Mouse (Mus musculus) brain, embryonic 14.5 days (tissue): ENCODE measurements around the gene Trappc13. TPM values are rescaled to one million over a fixed set of nuclear protein-coding genes. Genes with fewer than 3 reads are reported as not detected.

Experiments
- DNase-seq: peaks from one replicate; pipeline ENCODE4 v3.0.0-alpha.2; 2011; ENCODE audit warnings: low read depth
- CTCF ChIP-seq: fragments of 200-500 bp; IDR thresholded peaks from 2 replicates; pipeline ENCODE4 v1.5.1; 2012; ENCODE audit warnings: inconsistent platforms, mild to moderate bottlenecking, moderate library complexity, borderline replicate concordance; ENCODE audit not compliant: insufficient read depth, insufficient read length; ENCODE audit errors: extremely low read depth
- POLR2A ChIP-seq: fragments of 200-500 bp; IDR thresholded peaks from 2 replicates; pipeline ENCODE4 v1.6.1; 2012; ENCODE audit warnings: mild to moderate bottlenecking, inconsistent platforms, borderline replicate concordance; ENCODE audit not compliant: poor library complexity, insufficient read depth, insufficient read length, severe bottlenecking; ENCODE audit errors: extremely low read depth
- polyA plus RNA-seq: library from polyadenylated mRNA; depleted of rRNA; stranded (reverse); fragments of >200 nt; gene quantifications from 2 replicates; pipeline ENCODE4 v1.2.3, GENCODE M21; 2012

Trappc13 gene
- polyA plus RNA-seq, 1 experiment: 26.3 TPM

DNA sequence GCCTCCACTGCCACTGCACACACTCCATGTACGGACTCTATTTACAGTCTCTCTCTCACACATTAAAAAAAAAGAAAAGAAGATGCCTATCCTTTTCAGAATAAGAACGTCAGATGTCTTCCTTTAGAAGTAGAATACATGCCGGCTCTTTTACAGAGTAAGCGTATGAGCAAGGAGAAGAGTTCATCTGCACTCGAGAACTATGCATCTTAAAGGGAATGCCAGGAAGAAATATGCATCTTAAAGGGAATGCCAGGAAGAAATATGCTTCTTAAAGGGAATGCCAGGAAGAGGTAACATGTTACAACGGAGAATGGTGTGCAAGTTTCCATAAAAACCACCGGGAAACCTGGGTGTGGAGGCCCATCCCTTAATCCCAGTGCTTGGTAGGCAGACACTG is 23.2 kb downstream of the Trappc13 start:
- no peak for DNase-seq
- TF ChIP-seq CTCF (no peak), POLR2A (no peak)

- no peak for DNase-seq
- TF ChIP-seq POLR2A: no peak
- TF ChIP-seq CTCF: no peak
Observed at GRCm38 (mm10) chr13:104154180-104154579, 24.1 kb downstream of the Trappc13 start.

GRCm38 (mm10) chr13:104145646-104146045 is 32.6 kb downstream of the Trappc13 start:
- TF ChIP-seq POLR2A (no peak), CTCF (no peak)
- DNase-seq: no peak

- DNase-seq: no peak
- TF ChIP-seq CTCF: no peak
- no peak for TF ChIP-seq POLR2A
Observed at GRCm38 (mm10) chr13:104144871-104145270, 33.4 kb downstream of the Trappc13 start.

DNA sequence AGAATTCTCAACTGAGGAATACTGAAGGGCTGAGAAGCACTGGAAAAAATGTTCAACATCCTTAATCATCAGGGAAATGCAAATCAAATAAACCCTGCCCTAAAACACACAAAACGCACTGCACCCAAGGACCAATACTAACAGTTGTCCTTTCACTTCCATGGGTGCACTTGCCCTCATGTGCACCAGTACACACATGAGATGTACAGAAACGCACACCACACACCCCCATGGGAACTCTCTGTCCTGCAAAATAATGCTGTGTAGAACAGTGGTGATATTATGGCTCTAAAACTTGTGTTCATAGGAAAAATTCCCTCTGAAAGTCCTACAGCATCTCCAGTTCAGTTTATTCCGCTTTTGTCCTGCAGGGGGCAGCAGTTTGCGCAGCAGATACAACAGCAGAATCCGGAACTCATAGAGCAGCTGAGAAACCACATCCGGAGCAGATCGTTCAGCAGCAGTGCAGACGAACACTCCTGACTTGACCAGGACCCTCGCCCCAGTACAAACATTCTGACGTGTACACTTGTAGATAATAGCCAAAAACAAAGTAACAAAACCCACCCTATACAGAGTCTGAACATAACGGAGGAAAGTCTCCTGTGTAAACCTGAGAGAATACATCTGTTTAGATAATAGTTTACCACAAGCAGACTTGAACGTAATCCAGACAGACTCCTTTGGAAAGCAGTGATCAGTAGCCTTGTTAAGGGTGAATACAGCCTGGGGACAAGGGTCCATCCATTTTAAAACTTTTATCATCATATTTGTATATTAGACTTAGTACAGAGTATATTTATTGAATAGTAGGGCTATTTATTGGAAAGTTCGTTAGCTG is 38.7 kb downstream of the Trappc13 start:
- peak; percentile 82 for DNase-seq
- TF ChIP-seq POLR2A (no peak), CTCF (peak; percentile 84)

DNA sequence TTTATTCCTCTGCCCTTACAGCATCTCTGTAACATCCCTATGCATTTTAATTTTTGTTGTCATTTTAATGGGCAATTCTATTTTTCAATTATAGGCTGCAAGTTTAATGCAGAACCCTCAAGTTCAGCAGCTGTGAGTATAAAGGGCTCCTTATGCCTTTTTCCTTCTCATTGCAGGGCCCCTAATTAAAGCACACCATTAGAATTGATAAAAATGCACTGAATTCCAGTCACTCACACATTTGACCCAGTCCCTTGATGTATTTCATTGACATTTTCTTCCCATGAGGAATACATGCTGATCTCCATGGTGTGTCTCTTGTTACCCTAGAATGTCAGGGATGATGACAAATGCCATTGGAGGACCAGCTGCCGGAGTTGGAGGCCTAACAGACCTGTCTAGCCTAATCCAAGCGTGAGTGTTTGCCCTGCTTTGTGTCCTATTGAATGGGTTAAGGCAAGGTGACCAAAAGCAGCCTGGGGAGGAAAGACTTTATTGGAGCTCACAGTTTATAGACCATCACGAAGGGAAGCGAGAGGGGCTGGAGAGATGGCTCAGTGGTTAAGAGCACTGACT is 43.7 kb downstream of the Trappc13 start:
- DNase-seq: peak; percentile 48
- TF ChIP-seq CTCF: no peak
- no peak for TF ChIP-seq POLR2A

- no peak for TF ChIP-seq CTCF
- TF ChIP-seq POLR2A: no peak
- no peak for DNase-seq
Observed at GRCm38 (mm10) chr13:104132561-104132960, 45.7 kb downstream of the Trappc13 start.

DNA sequence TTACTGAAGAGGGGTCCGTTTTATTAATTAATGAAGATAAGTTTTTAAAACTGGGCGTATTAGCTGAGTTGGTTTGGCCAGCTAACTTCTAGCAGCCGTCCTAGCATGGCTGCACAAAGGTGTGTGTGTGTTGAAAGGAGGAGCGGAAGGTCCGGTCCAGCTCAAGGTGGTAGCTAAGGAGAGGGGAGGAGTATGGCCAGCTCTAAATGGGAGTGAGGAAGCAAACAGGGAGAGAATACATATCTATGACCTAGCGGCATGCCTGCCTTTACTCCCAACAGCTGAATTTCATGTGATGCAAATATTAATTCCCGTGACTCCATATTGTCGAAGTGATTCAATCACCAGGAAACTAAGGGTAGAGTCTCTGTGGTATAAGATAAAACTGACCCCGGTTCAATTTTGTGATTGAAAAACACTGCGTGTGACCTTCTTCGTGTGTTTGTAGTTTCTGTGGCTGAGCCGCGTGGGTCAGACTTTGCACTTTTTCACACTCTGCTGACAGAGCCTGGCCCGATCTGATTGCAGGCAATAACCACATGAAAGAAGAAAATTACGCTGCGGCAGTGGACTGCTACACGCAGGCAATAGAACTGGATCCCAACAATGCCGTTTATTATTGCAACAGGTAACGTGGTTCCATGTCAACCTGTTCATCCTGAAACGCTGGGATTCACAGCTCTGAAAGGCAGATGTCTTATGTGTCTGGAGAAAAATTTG is 54.4 kb downstream of the Trappc13 start:
- TF ChIP-seq CTCF: no peak
- no peak for TF ChIP-seq POLR2A
- no peak for DNase-seq

- no peak for DNase-seq
- TF ChIP-seq POLR2A (no peak), CTCF (no peak)
Observed at GRCm38 (mm10) chr13:104122078-104122840, 56.0 kb downstream of the Trappc13 start.

GRCm38 (mm10) chr13:104114827-104115226 is 63.4 kb downstream of the Trappc13 start:
- no peak for TF ChIP-seq POLR2A
- TF ChIP-seq CTCF: no peak
- DNase-seq: no peak

- DNase-seq: no peak
Observed at GRCm38 (mm10) chr13:104113782-104114181, 64.5 kb downstream of the Trappc13 start.

More at GRCm38 (mm10) chr13:104113782-104114181, 64.5 kb downstream of the Trappc13 start:
- TF ChIP-seq CTCF (peak; percentile 2; the same call in 1 of the 2 replicates), POLR2A (no peak)
